Mouse (Mus musculus): ENCODE measurements around the gene Olfr1224-ps1.
"Not testable (repeated sequence)": the region's sequence is repeated elsewhere in the genome, so short reads cannot be mapped to it uniquely, and the experiment has no call there.

The Olfr1224-ps1 gene

GRCm38 (mm10) chr2:89163991-89164390 lies at the start of gene Olfr1224-ps1:
TSS of gene Olfr1224-ps1 (minus strand) at chr2:89164091.
- in situ Hi-C loops (cut with MboI; ENCODE audit: unreplicated experiment in 2 of 2) = not testable (repeated sequence)

- in situ Hi-C loops (cut with MboI; ENCODE audit: unreplicated experiment in 2 of 2) = no loop called here
These were observed 36.1 kb upstream of the Olfr1224-ps1 start, which contains the start of gene Olfr1226 for GRCm38 (mm10) chr2:89199948-89200347. TSS of gene Olfr1226 (minus strand) at chr2:89200048.

DNA sequence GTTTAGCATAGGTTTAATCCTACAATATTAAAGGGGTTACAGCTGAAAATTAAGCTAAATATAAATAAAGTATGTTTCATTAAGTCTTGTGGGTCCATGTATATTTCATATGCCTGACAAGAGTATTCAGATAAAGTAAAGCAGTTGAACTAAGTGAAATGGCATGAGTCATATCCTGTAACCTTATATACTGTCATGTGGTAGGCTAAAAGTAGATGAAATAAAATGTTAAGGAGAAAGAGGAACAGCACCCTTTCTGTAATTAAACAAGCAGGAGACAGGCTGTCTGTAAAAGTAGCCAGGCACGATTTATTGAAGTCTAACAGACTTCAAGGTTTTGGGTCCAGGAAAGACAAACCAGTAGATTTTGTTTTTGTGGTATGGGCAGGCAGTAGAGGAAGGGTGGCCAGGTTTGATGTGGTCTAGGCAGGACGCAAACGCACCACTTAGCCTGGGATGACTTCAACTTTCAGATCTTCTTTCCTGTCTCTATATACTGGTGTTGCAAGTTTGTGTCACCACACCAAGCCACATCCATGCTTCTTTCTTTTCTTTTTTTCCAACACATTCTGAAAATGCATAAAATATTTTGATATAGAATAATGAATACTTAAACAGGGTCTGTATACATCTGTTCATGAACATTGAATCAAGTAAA lies 32.6 kb upstream of the Olfr1224-ps1 start:
- in situ Hi-C loops (cut with MboI; ENCODE audit: unreplicated experiment in 2 of 2) = no loop called here

- in situ Hi-C loops (cut with MboI; ENCODE audit: unreplicated experiment in 2 of 2) = no loop called here
These were observed 10.7 kb upstream of the Olfr1224-ps1 start, which contains the start of gene Olfr1225 for GRCm38 (mm10) chr2:89174569-89174968. TSS of gene Olfr1225 (minus strand) at chr2:89174669.

- in situ Hi-C loops (cut with MboI; ENCODE audit: unreplicated experiment in 2 of 2) = not testable (repeated sequence)
These were observed 820 bp upstream of the Olfr1224-ps1 start for GRCm38 (mm10) chr2:89164711-89165110.

DNA sequence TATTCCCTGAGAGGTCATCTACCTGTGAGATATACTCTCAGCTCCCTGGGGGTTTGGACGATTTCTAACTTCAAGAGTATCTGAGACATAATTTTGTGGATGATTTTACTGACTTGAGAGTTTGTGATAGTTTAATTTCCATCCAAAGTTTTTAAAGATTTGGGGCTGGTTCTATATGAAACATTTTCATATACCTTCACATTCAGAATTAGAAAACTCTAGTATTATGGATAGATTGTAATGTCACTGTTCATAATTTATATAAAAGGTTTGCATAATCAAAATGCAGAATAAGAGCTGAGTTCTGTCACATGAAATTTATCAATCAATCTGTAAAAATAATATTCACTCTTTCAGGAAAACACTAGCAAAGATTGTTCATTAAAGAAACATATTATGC lies 12.4 kb downstream of the Olfr1224-ps1 start, which contains the start of gene Olfr1223:
Olfr1223 (minus strand) TSS at position 101 of the 400 bp plus-strand sequence.
- in situ Hi-C loops (cut with MboI; ENCODE audit: unreplicated experiment in 2 of 2) = no loop called here

DNA sequence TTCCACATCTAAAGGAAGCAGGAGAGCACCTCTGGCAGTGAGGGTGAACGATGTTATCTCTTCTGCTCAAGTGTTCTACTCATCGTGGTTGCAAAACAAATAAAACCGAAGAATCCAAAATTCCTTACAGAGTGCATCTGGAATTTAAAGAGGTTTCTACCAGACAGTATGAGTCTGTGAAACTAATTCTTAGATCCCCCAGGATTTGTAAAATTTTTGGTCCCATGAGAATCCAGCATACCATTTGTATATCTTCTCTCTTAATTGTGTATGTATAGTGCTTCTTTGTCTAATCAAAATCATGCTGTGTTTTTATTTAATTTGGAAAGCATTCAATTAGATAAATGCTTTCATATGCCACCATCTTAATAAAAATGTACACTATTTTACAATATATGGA lies 30.9 kb downstream of the Olfr1224-ps1 start, which contains the start of gene Olfr1222:
Olfr1222 (minus strand) TSS at position 101 of the 400 bp plus-strand sequence.
- in situ Hi-C loops (cut with MboI; ENCODE audit: unreplicated experiment in 2 of 2) = no loop called here

GRCm38 (mm10) chr2:89117183-89117582 lies 46.7 kb downstream of the Olfr1224-ps1 start, which contains the start of gene Olfr1221:
TSS of gene Olfr1221 (minus strand) at chr2:89117283.
- in situ Hi-C loops (cut with MboI; ENCODE audit: unreplicated experiment in 2 of 2) = no loop called here

DNA sequence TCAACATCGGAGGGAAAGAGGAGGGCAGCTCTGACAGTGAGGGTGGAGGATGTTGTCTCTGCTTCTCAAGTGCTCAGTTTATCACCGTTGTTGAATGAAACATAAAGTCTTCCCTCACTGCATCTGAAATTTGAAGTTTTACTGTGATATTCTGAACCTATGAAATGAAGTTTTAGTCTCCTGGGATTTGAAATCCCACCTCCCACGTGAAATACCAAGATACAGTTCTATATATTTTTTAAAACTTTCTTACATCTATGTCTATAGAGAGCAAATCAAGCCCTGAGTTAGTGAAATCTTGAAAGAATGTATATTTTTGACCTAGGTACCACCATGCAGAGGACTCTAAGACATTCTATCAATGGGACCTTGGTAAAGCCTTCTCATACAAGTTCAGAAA lies 57.2 kb downstream of the Olfr1224-ps1 start, which contains the start of gene Olfr1220:
Olfr1220 (minus strand) TSS at position 101 of the 400 bp plus-strand sequence.
- in situ Hi-C loops (cut with MboI; ENCODE audit: unreplicated experiment in 2 of 2) = no loop called here

GRCm38 (mm10) chr2:89105651-89106050 lies 58.2 kb downstream of the Olfr1224-ps1 start:
- in situ Hi-C loops (cut with MboI; ENCODE audit: unreplicated experiment in 2 of 2) = no loop called here

Data from v-Abl transformed pro-B cells (cell line).